Mouse (Mus musculus) MEL (cell line): ENCODE data around the gene 1700013F07Rik. TPM values are rescaled to one million over a fixed set of nuclear protein-coding genes. Genes with fewer than 3 reads are reported as not detected.

Experiments
- DNase-seq: peaks from one replicate; pipeline ENCODE4 v3.0.0; 2011; ENCODE audit warnings: low read depth, low spot score
- H3K27ac ChIP-seq: 2 replicates; pipeline ENCODE4 v1.5.1; 2012; ENCODE audit warnings: low read depth, mild to moderate bottlenecking, control low read depth, low read length, moderate library complexity; ENCODE audit not compliant: control insufficient read depth
- H3K27me3 ChIP-seq, 2 experiments: fragments of 150-350 bp in 1 of 2; sonication (generic) in 1 of 2; 2 replicates each; pipeline ENCODE4 v1.6.1; 2012; ENCODE audit warnings: low read length in 2 of 2, mild to moderate bottlenecking in 2 of 2, improper control_type of control experiment in 1 of 2, moderate library complexity in 1 of 2; ENCODE audit not compliant: insufficient read depth in 2 of 2, control insufficient read depth in 1 of 2
- H3K36me3 ChIP-seq, 2 experiments: 2 replicates each; pipeline ENCODE4 v1.6.1; 2012 to 2014; ENCODE audit warnings: low read length in 2 of 2, improper control_type of control experiment in 1 of 2, inconsistent platforms in 1 of 2, mild to moderate bottlenecking in 1 of 2; ENCODE audit not compliant: insufficient read depth in 2 of 2, control insufficient read depth in 1 of 2
- H3K4me1 ChIP-seq, 2 experiments: fragments of 150-350 bp in 1 of 2; sonication (generic) in 1 of 2; 2 replicates each; pipeline ENCODE4 v1.6.1; 2012; ENCODE audit warnings: low read length in 2 of 2, improper control_type of control experiment in 1 of 2, mild to moderate bottlenecking in 1 of 2; ENCODE audit not compliant: insufficient read depth in 2 of 2, control insufficient read depth in 1 of 2
- H3K4me3 ChIP-seq, 2 experiments: fragments of 150-350 bp in 1 of 2; sonication (generic) in 1 of 2; 2 replicates each; pipeline ENCODE4 v1.5.1; 2012; ENCODE audit warnings: low read depth in 2 of 2, low read length in 2 of 2, mild to moderate bottlenecking in 2 of 2, moderate library complexity in 2 of 2, control low read depth in 1 of 2, improper control_type of control experiment in 1 of 2; ENCODE audit not compliant: control insufficient read depth in 1 of 2, insufficient read depth in 1 of 2
- H3K79me2 ChIP-seq: 2 replicates; pipeline ENCODE4 v1.6.1; 2012; ENCODE audit warnings: mild to moderate bottlenecking, low read length, moderate library complexity; ENCODE audit not compliant: control insufficient read depth, poor library complexity, insufficient read depth
- H3K9ac ChIP-seq: 2 replicates; pipeline ENCODE4 v1.6.1; 2012; ENCODE audit warnings: low read depth, mild to moderate bottlenecking, control low read depth, low read length, moderate library complexity; ENCODE audit not compliant: control insufficient read depth, poor library complexity, severe bottlenecking
- H3K9me3 ChIP-seq: fragments of 150-350 bp; sonication (generic); replicated peaks from 2 replicates; pipeline ENCODE4 v1.6.1; 2012; ENCODE audit warnings: mild to moderate bottlenecking, low read length, improper control_type of control experiment, moderate library complexity; ENCODE audit not compliant: insufficient read depth
- CHD1 ChIP-seq: IDR thresholded peaks from 2 replicates; pipeline ENCODE4 v1.6.1; 2012; ENCODE audit warnings: low read depth, mild to moderate bottlenecking, inconsistent platforms, low read length, improper control_type of control experiment
- CHD2 ChIP-seq: IDR thresholded peaks from 2 replicates; pipeline ENCODE4 v1.6.1; 2011; ENCODE audit warnings: low read length, improper control_type of control experiment
- CTCF ChIP-seq, 3 experiments: IDR thresholded peaks in 2 of 3; conservative IDR thresholded peaks in 1 of 3; 2 replicates each; pipeline ENCODE4 v1.5.1; 2011 to 2012; ENCODE audit warnings: low read length in 3 of 3, low read depth in 2 of 3, mild to moderate bottlenecking in 2 of 3, improper control_type of control experiment in 1 of 3, inconsistent platforms in 1 of 3, mixed read lengths in 1 of 3, moderate library complexity in 1 of 3; ENCODE audit not compliant: control insufficient read depth in 1 of 3, insufficient read depth in 1 of 3, poor library complexity in 1 of 3, severe bottlenecking in 1 of 3
- ELF1 ChIP-seq: IDR thresholded peaks from 2 replicates; pipeline ENCODE4 v1.6.1; 2014; ENCODE audit warnings: low read depth, mild to moderate bottlenecking, inconsistent platforms, low read length, improper control_type of control experiment, moderate library complexity
- ETS1 ChIP-seq: IDR thresholded peaks from 2 replicates; pipeline ENCODE4 v1.6.1; 2012; ENCODE audit warnings: low read depth, mild to moderate bottlenecking, inconsistent platforms, low read length, improper control_type of control experiment, moderate library complexity
- HCFC1 ChIP-seq: IDR thresholded peaks from 2 replicates; pipeline ENCODE4 v1.6.1; 2012; ENCODE audit warnings: low read depth, mild to moderate bottlenecking, inconsistent platforms, low read length, improper control_type of control experiment, moderate library complexity
- JUND ChIP-seq: IDR thresholded peaks from 2 replicates; pipeline ENCODE4 v1.6.1; 2011; ENCODE audit warnings: low read depth, mild to moderate bottlenecking, improper control_type of control experiment, low read length
- MAFK ChIP-seq: IDR thresholded peaks from 2 replicates; pipeline ENCODE4 v1.6.1; 2011; ENCODE audit warnings: low read depth, mild to moderate bottlenecking, low read length, improper control_type of control experiment, borderline replicate concordance
- MEF2A ChIP-seq: IDR thresholded peaks from 2 replicates; pipeline ENCODE4 v1.6.1; 2014; ENCODE audit warnings: low read depth, mild to moderate bottlenecking, inconsistent platforms, low read length, improper control_type of control experiment; ENCODE audit not compliant: poor library complexity, insufficient replicate concordance, severe bottlenecking; ENCODE audit errors: extremely low read depth
- MYB ChIP-seq: IDR thresholded peaks from 2 replicates; pipeline ENCODE4 v1.6.1; 2011; ENCODE audit warnings: mild to moderate bottlenecking, low read depth, low read length, improper control_type of control experiment
- MYC ChIP-seq: IDR thresholded peaks from 2 replicates; pipeline ENCODE4 v1.6.1; 2011; ENCODE audit warnings: low read depth, mild to moderate bottlenecking, low read length, improper control_type of control experiment, moderate library complexity
- POLR2A ChIP-seq, 2 experiments: IDR thresholded peaks; 2 replicates each; pipeline ENCODE4 v1.6.1; 2011 to 2012; ENCODE audit warnings: low read length in 2 of 2, mild to moderate bottlenecking in 2 of 2, control low read depth in 1 of 2, improper control_type of control experiment in 1 of 2, low read depth in 1 of 2, moderate library complexity in 1 of 2; ENCODE audit not compliant: control insufficient read depth in 1 of 2, insufficient read depth in 1 of 2, poor library complexity in 1 of 2
- POLR2AphosphoS2 ChIP-seq: IDR thresholded peaks from 2 replicates; pipeline ENCODE4 v1.6.1; 2011; ENCODE audit warnings: low read length, improper control_type of control experiment
- POLR2AphosphoS5 ChIP-seq: IDR thresholded peaks from 2 replicates; pipeline ENCODE4 v1.6.1; 2012; ENCODE audit warnings: low read depth, borderline replicate concordance, mild to moderate bottlenecking, inconsistent platforms, low read length, moderate library complexity, mixed read lengths
- RCOR1 ChIP-seq: IDR thresholded peaks from 2 replicates; pipeline ENCODE4 v1.6.1; 2012; ENCODE audit warnings: low read depth, mild to moderate bottlenecking, inconsistent platforms, low read length, improper control_type of control experiment
- SIN3A ChIP-seq: IDR thresholded peaks from 2 replicates; pipeline ENCODE4 v1.6.1; 2012; ENCODE audit warnings: low read length, improper control_type of control experiment, inconsistent platforms
- SMC3 ChIP-seq: IDR thresholded peaks from 2 replicates; pipeline ENCODE4 v1.6.1; 2011; ENCODE audit warnings: low read depth, low read length, improper control_type of control experiment
- TAL1 ChIP-seq: IDR thresholded peaks from 2 replicates; pipeline ENCODE4 v1.6.1; 2012; ENCODE audit warnings: mild to moderate bottlenecking, inconsistent platforms, low read length, moderate library complexity, mixed read lengths
- TBP ChIP-seq: IDR thresholded peaks from 2 replicates; pipeline ENCODE4 v1.8.0; 2011; ENCODE audit warnings: low read depth, low read length, improper control_type of control experiment
- TCF12 ChIP-seq: IDR thresholded peaks from 2 replicates; pipeline ENCODE4 v1.6.1; 2014; ENCODE audit warnings: low read depth, mild to moderate bottlenecking, inconsistent platforms, low read length, improper control_type of control experiment, moderate library complexity
- UBTF ChIP-seq: IDR thresholded peaks from 2 replicates; pipeline ENCODE4 v1.6.1; 2012; ENCODE audit warnings: low read depth, mild to moderate bottlenecking, inconsistent platforms, low read length, improper control_type of control experiment, moderate library complexity, borderline replicate concordance; ENCODE audit not compliant: insufficient read depth
- USF1 ChIP-seq: IDR thresholded peaks from 2 replicates; pipeline ENCODE4 v1.6.1; 2014; ENCODE audit warnings: low read depth, mild to moderate bottlenecking, inconsistent platforms, low read length, improper control_type of control experiment, moderate library complexity
- ZC3H11A ChIP-seq: IDR thresholded peaks from 2 replicates; pipeline ENCODE4 v1.6.1; 2012; ENCODE audit warnings: low read depth, mild to moderate bottlenecking, inconsistent platforms, low read length, improper control_type of control experiment
- ZMIZ1 ChIP-seq: IDR thresholded peaks from 2 replicates; pipeline ENCODE4 v1.6.1; 2012; ENCODE audit warnings: low read depth, mild to moderate bottlenecking, inconsistent platforms, low read length, improper control_type of control experiment, moderate library complexity
- ZNF384 ChIP-seq: IDR thresholded peaks from 2 replicates; pipeline ENCODE4 v1.6.1; 2012; ENCODE audit warnings: low read depth, mild to moderate bottlenecking, inconsistent platforms, low read length, improper control_type of control experiment
- polyA plus RNA-seq, 2 experiments: library from polyadenylated mRNA; stranded (reverse) in 1 of 2; unstranded in 1 of 2; fragments of >175 nt in 1 of 2; fragments of >200 nt in 1 of 2; gene quantifications; 2 replicates each; pipeline versions ENCODE4 v1.2.1 to v1.2.4; 2012; ENCODE audit warnings: low replicate concordance in 2 of 2, low read depth in 1 of 2; ENCODE audit not compliant: insufficient read length in 2 of 2, insufficient read depth in 1 of 2, missing spikeins in 1 of 2
- total RNA-seq: library from RNA; depleted of rRNA; stranded (reverse); fragments of 300-350 nt; gene quantifications from 2 replicates; pipeline ENCODE4 v1.2.3, GENCODE M21; 2012

The 1700013F07Rik gene
- total and polyA plus RNA-seq, 3 experiments: 0.17 TPM; not detected in 2

- H3K4me1 ChIP-seq: no peaks in the 10 kb centered on the region
- no peak for TF ChIP-seq CTCF (IDR thresholded peaks at IDR 0.05 in 2 of 3, conservative IDR thresholded peaks at IDR 0.05 in 1 of 3; ENCODE audit: control insufficient read depth in 1 of 3, insufficient read depth in 1 of 3, low read depth in 2 of 3, low read length in 3 of 3, poor library complexity in 1 of 3, severe bottlenecking in 1 of 3)
- TF ChIP-seq POLR2AphosphoS2: no peak
- TF ChIP-seq MYC: no peak
- TF ChIP-seq CHD2: no peak
- TF ChIP-seq POLR2AphosphoS5: no peak
- TF ChIP-seq POLR2A (IDR thresholded peaks at IDR 0.05; ENCODE audit: control insufficient read depth in 1 of 2, insufficient read depth in 1 of 2, low read depth in 1 of 2, low read length in 2 of 2, poor library complexity in 1 of 2): no peak
- TF ChIP-seq ELF1: no peak
- no peak for TF ChIP-seq ZMIZ1
- no peak for TF ChIP-seq MEF2A
- TF ChIP-seq ETS1: no peak
- TF ChIP-seq SMC3: no peak
- TF ChIP-seq, all 39 proteins: peak for 0
- no peak for DNase-seq
- Histone ChIP-seq H3K79me2 (no peaks in the 10 kb centered on the region), H3K9me3 (no peaks in the 10 kb centered on the region), H3K36me3 (no peaks in the 10 kb centered on the region), H3K27ac (no peak overlapping the region), H3K27me3 (peaks cover 27 to 43% of the 10 kb centered on the region in 2 experiments), H3K9ac (no peak overlapping the region), H3K4me3 (no peak overlapping the region)
These were observed 38.5 kb upstream of the 1700013F07Rik start for GRCm38 (mm10) chr3:108495486-108495885.

GRCm38 (mm10) chr3:108497602-108498001 is 36.3 kb upstream of the 1700013F07Rik start:
- Histone ChIP-seq H3K79me2 (no peaks in the 10 kb centered on the region), H3K27ac (no peak overlapping the region), H3K9ac (no peak overlapping the region), H3K27me3 (peaks cover 30 to 47% of the 10 kb centered on the region in 2 experiments), H3K9me3 (no peaks in the 10 kb centered on the region), H3K4me3 (no peak overlapping the region), H3K4me1 (no peaks in the 10 kb centered on the region)
- no peak for DNase-seq
- TF ChIP-seq POLR2AphosphoS2 (no peak), JUND (no peak), TAL1 (no peak), CHD1 (no peak), USF1 (no peak)
- TF ChIP-seq, all 39 proteins: peak for 0
- no peaks in the 10 kb centered on the region for H3K36me3 ChIP-seq

DNA sequence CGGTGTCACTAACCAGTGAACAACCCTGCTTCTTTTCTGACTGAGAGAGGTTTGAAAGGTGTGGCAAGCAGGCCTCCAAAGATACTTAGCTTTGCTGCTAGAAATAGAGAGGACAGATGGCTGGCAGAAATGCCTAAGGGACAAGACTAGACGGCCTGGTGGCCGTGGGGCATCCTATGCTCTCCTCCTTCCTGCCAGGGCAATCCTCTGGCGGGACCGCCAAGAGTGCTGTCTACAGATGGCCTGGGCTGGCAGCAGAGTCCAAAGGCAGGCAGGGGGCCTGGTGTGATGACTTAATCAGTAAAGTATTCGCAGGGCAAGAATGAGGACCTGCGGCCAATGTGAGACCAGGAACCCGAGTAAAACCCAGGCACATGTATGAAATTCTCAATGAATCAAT is 34.1 kb upstream of the 1700013F07Rik start:
- TF ChIP-seq ZC3H11A (no peak), MEF2A (no peak), RCOR1 (no peak), SIN3A (no peak), UBTF (no peak), ZMIZ1 (no peak), MYC (no peak), MYB (no peak), ETS1 (no peak), HCFC1 (no peak), POLR2A (IDR thresholded peaks at IDR 0.05; ENCODE audit: control insufficient read depth in 1 of 2, insufficient read depth in 1 of 2, low read depth in 1 of 2, low read length in 2 of 2, poor library complexity in 1 of 2) (no peak), CHD1 (no peak), TCF12 (no peak), MAFK (no peak), CTCF (IDR thresholded peaks at IDR 0.05 in 2 of 3, conservative IDR thresholded peaks at IDR 0.05 in 1 of 3; ENCODE audit: control insufficient read depth in 1 of 3, insufficient read depth in 1 of 3, low read depth in 2 of 3, low read length in 3 of 3, poor library complexity in 1 of 3, severe bottlenecking in 1 of 3) (no peak), TBP (no peak), ZNF384 (no peak)
- Histone ChIP-seq H3K27ac (no peak overlapping the region), H3K4me1 (no peaks in the 10 kb centered on the region), H3K27me3 (peaks cover 39 to 54% of the 10 kb centered on the region in 2 experiments), H3K9ac (no peak overlapping the region), H3K9me3 (no peaks in the 10 kb centered on the region), H3K36me3 (no peaks in the 10 kb centered on the region), H3K4me3 (no peak overlapping the region), H3K79me2 (no peaks in the 10 kb centered on the region)
- DNase-seq: no peak
